Mouse (Mus musculus): Measurements from ENCODE around the gene Pdpk1.

DNA sequence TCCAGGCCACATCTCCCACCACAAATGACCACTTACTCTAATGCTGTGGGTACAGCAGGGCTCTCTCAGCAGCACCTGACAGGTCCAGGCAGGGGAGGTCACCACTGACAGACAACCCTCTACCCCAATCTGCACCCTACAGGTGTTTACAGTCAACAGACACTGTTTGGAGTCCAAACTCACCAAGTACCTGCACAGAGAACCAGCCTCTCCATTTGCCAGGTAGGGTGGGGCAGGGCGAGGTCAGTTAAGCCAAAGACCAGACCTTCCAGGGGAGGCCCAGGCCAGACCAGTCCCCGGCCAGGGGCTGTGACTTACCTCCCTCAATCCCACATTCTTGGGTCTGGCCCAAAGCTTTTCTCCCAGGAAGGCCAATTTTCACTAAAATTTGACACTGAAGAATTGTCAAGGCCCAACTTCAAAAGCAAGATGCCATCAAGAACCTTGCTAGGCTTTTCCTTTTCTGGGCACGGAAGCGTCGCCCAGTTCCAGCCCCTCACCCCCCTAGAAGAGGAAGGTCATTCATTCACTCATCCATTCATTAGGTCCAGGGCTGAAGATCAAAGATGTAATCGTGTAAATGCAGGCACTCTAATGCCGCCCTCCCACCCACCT lies 17.3 kb upstream of the Pdpk1 start:
- TF ChIP-seq CTCF (IDR thresholded peaks at IDR 0.05; ENCODE audit: low read depth) (no peak), EP300 (IDR thresholded peaks at IDR 0.05; ENCODE audit: low read depth) (no peak)

Data from liver, postnatal 0 days (tissue).